Mouse (Mus musculus): ENCODE measurements around the gene Mxi1. TPM values are rescaled to one million over a fixed set of nuclear protein-coding genes. Genes with fewer than 3 reads are reported as not detected.

The Mxi1 gene
- polyA plus RNA-seq, 1 experiment from 2014 or later = 58.9 TPM

DNA sequence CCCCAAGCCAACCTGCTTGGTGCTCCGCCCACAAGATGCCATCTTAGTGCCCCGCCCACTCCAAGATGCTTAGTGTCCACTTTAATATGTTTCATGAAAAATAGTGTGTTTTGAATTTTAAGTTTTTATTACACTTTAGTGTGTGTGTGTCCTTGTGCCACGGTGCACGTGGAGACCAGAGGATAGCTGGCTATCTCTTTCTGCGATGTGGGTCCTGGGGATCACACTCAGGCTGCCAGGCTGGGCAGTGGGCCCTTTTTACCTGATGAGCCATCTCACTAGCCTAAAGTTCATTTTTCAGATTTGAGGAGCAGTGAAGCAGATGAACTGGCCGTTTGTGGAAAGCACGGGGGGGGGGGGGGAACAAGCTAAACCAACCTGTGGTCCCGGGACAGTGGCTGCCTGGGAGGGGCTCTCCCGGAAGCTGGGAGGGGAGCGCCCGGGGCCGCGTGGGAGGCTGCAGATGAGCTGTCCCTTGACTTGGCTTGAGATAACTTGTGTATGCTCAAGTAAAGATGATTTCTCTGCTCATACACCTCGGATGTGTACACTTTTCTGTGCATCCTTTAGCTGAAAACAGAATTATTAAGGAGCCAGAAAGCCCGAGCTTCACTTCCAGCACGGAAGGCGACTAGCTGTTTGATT lies 99.5 kb downstream of the Mxi1 start:
- H3K9ac ChIP-seq (ENCODE audit: low read depth, low read length) = no peak overlapping the region
- WGBS = 61% methylated on average over 17 of the region's 17 CpGs

DNA sequence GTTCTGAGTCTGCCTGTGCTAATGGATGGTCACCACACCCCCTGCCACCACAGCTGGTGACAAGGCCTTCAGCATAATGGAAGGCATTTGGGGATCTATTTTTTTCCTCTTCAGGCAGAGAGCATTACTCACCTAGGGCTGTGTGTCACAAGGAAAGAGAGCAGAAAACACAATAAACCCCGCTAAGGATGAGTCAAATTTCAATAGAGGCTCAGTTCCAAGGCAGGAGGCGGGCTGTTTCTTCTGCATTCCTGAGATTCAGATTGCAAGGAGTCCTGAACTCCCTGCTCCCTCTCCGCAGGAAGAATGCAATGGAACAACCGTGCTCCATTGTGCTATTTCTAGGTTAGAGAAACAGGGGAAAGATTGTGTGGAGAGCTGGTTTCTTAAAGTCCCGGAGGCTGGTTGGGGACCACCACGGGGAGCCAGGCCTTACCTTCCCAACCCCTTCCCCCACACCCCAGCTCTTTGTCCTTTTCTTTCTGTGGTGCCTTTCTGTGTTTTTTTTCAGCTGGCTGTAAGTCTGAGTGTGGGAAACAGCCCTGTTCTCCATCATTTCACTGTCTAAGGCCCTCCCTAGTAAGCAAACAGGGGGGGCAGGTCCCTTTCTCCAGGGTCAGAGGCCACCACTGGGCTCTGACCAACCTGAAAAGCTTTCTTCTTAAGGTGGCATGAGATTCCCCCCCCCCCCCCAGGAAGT lies 102.0 kb downstream of the Mxi1 start:
- H3K4me1 ChIP-seq (replicated peaks; ENCODE audit: control insufficient read depth, insufficient read depth, low read length) = no peaks in the 10 kb centered on the region; the same call in 1 of the 2 replicates
- no peaks in the 10 kb centered on the region for H3K36me3 ChIP-seq (ENCODE audit: control insufficient read depth, insufficient read depth)
- no peak for TF ChIP-seq CTCF (IDR thresholded peaks at IDR 0.05; ENCODE audit: low read depth)
- no peak overlapping the region for H3K4me2 ChIP-seq (replicated peaks; ENCODE audit: low read depth)
- no peak for ATAC-seq
- no peaks in the 10 kb centered on the region for H3K27me3 ChIP-seq (replicated peaks; ENCODE audit: control insufficient read depth, insufficient read depth, low read length)
- H3K27ac ChIP-seq (ENCODE audit: low read depth, low read length) = no peak overlapping the region
- no peaks in the 10 kb centered on the region for H3K9me3 ChIP-seq (ENCODE audit: control insufficient read depth)
- H3K4me3 ChIP-seq (ENCODE audit: low read depth, low read length) = no peak overlapping the region
- WGBS = 30% methylated on average over 6 of the region's 6 CpGs
- no peak overlapping the region for H3K9ac ChIP-seq (ENCODE audit: low read depth, low read length)

More for the DNA sequence above, 99.5 kb downstream of the Mxi1 start:
- Histone ChIP-seq H3K27me3 (replicated peaks; ENCODE audit: control insufficient read depth, insufficient read depth, low read length) (no peaks in the 10 kb centered on the region), H3K4me3 (ENCODE audit: low read depth, low read length) (no peak overlapping the region), H3K36me3 (ENCODE audit: control insufficient read depth, insufficient read depth) (no peaks in the 10 kb centered on the region), H3K4me1 (replicated peaks; ENCODE audit: control insufficient read depth, insufficient read depth, low read length) (no peaks in the 10 kb centered on the region; the same call in 1 of the 2 replicates), H3K4me2 (replicated peaks; ENCODE audit: low read depth) (no peak overlapping the region), H3K27ac (ENCODE audit: low read depth, low read length) (no peak overlapping the region), H3K9me3 (ENCODE audit: control insufficient read depth) (no peaks in the 10 kb centered on the region)
- TF ChIP-seq CTCF (IDR thresholded peaks at IDR 0.05; ENCODE audit: low read depth) = no peak
- ATAC-seq = no peak

DNA sequence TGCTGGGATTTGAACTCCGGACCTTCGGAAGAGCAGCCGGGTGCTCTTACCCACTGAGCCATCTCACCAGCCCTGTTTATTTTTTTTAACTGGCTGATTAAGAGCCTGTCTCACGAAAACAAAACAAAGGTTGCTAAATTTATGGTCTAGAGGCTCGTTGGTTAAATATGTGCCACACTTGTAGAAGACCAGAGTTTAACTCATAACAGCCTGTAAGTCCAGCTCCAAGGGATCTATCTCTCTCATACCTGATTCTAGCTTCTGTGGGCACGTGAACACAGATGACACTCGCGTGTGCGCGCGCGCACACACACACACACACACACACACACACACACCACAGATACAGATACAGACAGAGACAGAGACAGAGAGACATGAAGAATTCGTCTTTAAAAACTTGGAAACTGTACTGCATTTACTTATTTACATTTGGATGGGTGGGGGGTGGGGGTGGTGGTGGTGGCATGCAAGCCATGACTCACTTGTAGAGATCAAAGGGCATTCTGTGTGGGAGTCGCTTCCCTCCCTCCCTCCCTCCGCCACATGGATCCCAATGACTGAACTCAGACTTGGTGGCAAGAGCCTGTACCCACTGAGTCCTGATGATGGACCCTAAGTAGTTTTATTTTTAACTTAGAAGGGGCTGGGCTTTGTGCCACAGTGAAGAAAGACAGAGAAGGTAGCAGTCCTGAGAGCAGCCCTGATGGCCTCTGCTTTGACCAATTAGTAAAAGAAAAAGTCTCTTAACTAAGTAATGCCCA lies 103.5 kb downstream of the Mxi1 start:
- no peaks in the 10 kb centered on the region for H3K27me3 ChIP-seq (replicated peaks; ENCODE audit: control insufficient read depth, insufficient read depth, low read length)
- no peak overlapping the region for H3K4me3 ChIP-seq (ENCODE audit: low read depth, low read length)
- no peak overlapping the region for H3K9ac ChIP-seq (ENCODE audit: low read depth, low read length)
- no peaks in the 10 kb centered on the region for H3K9me3 ChIP-seq (ENCODE audit: control insufficient read depth)
- 66% methylated on average over 15 of the region's 15 CpGs for WGBS
- peak overlapping the region; percentile 21; the same call in 1 of the 2 replicates for H3K27ac ChIP-seq (ENCODE audit: low read depth, low read length)
- ATAC-seq = peak; percentile 60; the same call in 1 of the 2 replicates
- H3K36me3 ChIP-seq (ENCODE audit: control insufficient read depth, insufficient read depth) = no peaks in the 10 kb centered on the region
- H3K4me1 ChIP-seq (replicated peaks; ENCODE audit: control insufficient read depth, insufficient read depth, low read length) = no peaks in the 10 kb centered on the region; the same call in 1 of the 2 replicates
- no peak overlapping the region for H3K4me2 ChIP-seq (replicated peaks; ENCODE audit: low read depth)
- no peak for TF ChIP-seq CTCF (IDR thresholded peaks at IDR 0.05; ENCODE audit: low read depth)

DNA sequence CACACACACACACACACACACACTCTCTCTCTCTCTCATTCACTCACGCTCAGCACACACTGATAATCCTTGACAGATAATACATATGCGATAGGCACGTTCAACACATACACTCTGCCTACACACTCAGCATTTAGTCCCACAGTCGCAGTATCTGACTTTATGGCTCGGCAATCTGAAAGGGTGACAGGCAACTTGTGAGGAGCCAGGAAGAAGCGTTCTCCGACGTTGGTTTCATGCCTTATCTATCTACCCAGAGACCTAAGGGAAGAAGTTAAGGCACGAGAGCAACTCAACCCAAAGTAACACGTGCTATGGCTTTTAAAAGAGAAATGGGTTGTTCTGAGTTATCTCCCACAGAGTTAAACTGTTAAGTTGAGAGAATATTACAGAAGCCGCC lies 104.3 kb downstream of the Mxi1 start:
- WGBS = 50% methylated on average over 11 of the region's 11 CpGs
- Histone ChIP-seq H3K27me3 (replicated peaks; ENCODE audit: control insufficient read depth, insufficient read depth, low read length) (no peaks in the 10 kb centered on the region), H3K9me3 (ENCODE audit: control insufficient read depth) (no peaks in the 10 kb centered on the region), H3K36me3 (ENCODE audit: control insufficient read depth, insufficient read depth) (no peaks in the 10 kb centered on the region), H3K4me1 (replicated peaks; ENCODE audit: control insufficient read depth, insufficient read depth, low read length) (no peaks in the 10 kb centered on the region; the same call in 1 of the 2 replicates), H3K4me2 (replicated peaks; ENCODE audit: low read depth) (no peak overlapping the region), H3K4me3 (ENCODE audit: low read depth, low read length) (no peak overlapping the region), H3K9ac (ENCODE audit: low read depth, low read length) (no peak overlapping the region), H3K27ac (ENCODE audit: low read depth, low read length) (peak overlapping the region; percentile 21; the same call in 1 of the 2 replicates)
- no peak for TF ChIP-seq CTCF (IDR thresholded peaks at IDR 0.05; ENCODE audit: low read depth)
- peak; percentile 39 for ATAC-seq

DNA sequence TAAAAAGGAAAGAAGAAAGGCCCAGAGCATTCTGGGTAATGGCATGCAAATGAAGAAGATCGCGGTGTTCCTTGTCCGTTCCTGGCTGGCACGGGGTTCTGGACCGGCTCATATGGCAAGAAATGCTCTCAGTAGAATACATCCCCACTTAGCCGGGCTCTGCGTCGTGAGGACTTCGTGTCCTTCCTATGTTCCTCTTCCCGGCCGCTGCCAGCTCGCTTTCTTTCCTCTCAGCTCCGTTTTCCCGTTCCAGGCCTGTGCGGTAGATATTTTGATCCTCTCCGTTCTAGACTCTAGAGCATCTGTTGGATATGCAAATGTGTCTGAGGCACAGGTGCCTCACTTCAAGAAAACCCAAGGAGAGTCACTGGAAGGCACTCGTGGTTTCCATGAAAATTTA lies 104.9 kb downstream of the Mxi1 start:
- Histone ChIP-seq H3K4me1 (replicated peaks; ENCODE audit: control insufficient read depth, insufficient read depth, low read length) (no peaks in the 10 kb centered on the region; the same call in 1 of the 2 replicates), H3K4me3 (ENCODE audit: low read depth, low read length) (no peak overlapping the region), H3K4me2 (replicated peaks; ENCODE audit: low read depth) (no peak overlapping the region), H3K27me3 (replicated peaks; ENCODE audit: control insufficient read depth, insufficient read depth, low read length) (no peaks in the 10 kb centered on the region), H3K36me3 (ENCODE audit: control insufficient read depth, insufficient read depth) (no peaks in the 10 kb centered on the region), H3K27ac (ENCODE audit: low read depth, low read length) (no peak overlapping the region), H3K9me3 (ENCODE audit: control insufficient read depth) (no peaks in the 10 kb centered on the region), H3K9ac (ENCODE audit: low read depth, low read length) (no peak overlapping the region)
- WGBS = 87% methylated on average over 17 of the region's 17 CpGs
- no peak for ATAC-seq
- TF ChIP-seq CTCF (IDR thresholded peaks at IDR 0.05; ENCODE audit: low read depth) = no peak

DNA sequence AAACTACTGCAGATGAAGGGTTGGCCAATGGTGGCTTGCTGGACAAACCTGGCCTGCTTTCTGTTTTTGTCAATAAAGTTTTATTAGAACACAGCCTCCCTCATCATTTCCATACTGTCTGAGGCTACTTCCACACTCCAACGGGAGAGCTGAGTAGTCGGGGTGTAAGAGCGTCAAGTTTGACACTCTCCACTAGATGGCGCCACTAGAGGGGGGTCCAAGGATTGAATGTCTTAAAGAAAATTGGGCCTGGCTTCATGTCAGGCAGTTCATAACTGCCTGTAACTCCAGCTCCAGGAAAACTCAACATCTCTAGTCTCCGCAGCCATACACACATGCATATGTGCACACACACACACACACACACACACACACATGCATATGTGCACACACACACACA lies 109.5 kb downstream of the Mxi1 start:
- Histone ChIP-seq H3K4me2 (replicated peaks; ENCODE audit: low read depth) (no peak overlapping the region), H3K4me3 (ENCODE audit: low read depth, low read length) (no peak overlapping the region), H3K4me1 (replicated peaks; ENCODE audit: control insufficient read depth, insufficient read depth, low read length) (peaks cover 9% of the 10 kb centered on the region; the same call in 1 of the 2 replicates), H3K9me3 (ENCODE audit: control insufficient read depth) (no peaks in the 10 kb centered on the region), H3K36me3 (ENCODE audit: control insufficient read depth, insufficient read depth) (no peaks in the 10 kb centered on the region), H3K27ac (ENCODE audit: low read depth, low read length) (no peak overlapping the region), H3K27me3 (replicated peaks; ENCODE audit: control insufficient read depth, insufficient read depth, low read length) (no peaks in the 10 kb centered on the region), H3K9ac (ENCODE audit: low read depth, low read length) (no peak overlapping the region)
- peak; percentile 83 for TF ChIP-seq CTCF (IDR thresholded peaks at IDR 0.05; ENCODE audit: low read depth)
- ATAC-seq = no peak
- WGBS = 47% methylated on average over 5 of the region's 5 CpGs

All from intestine, postnatal 0 days (tissue).